Mouse (Mus musculus): Measurements from ENCODE around the gene Ugt1a6a. TPM values are rescaled to one million over a fixed set of nuclear protein-coding genes. Genes with fewer than 3 reads are reported as not detected.
"Not testable (repeated sequence)": the region's sequence is repeated elsewhere in the genome, so short reads cannot be mapped to it uniquely, and the experiment has no call there.

Gene Ugt1a6a
- polyA plus RNA-seq, 1 experiment from 2014 or later, result 2.8 TPM

DNA sequence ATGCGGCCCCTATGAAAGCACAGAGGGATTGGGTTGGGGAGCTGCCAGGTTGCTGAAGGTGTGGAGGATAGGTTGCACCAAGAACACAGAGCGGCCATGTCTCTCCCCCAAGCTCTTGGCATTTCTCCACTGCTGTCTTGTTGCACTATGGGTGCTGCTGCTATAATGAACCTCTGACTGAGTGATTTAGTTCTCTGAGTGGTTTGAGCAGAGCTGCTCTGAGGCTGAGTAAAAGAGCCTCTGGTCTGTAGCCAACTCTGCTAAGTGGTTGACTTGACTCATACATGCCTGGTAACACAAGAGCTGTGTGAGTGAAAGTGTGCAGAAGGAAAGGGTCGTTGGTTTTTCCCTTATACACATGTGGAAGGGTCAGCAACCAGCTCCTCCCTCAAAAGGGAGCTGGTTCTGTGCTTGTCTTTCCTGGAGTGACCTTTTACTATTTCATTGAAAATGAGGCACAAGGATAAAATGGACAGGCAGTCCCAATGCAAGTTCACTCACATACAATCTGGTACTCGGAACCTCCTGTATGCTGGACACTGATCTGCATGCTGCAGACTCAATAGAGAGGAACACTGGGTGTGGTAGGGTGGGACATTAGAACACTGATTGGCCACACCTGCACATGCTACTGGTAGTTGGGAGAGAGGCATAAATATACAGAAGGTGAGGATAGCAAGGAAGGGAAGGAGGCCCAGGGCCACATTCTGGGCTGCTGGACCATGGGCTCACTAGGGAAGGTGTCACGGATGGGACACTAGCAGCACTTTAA is 30.7 kb upstream of the Ugt1a6a start:
- WGBS, result 80% methylated on average over 4 of the region's 5 CpGs
- not testable (repeated sequence) for H3K4me3 ChIP-seq (replicated peaks; ENCODE audit: low read length); ATAC-seq

DNA sequence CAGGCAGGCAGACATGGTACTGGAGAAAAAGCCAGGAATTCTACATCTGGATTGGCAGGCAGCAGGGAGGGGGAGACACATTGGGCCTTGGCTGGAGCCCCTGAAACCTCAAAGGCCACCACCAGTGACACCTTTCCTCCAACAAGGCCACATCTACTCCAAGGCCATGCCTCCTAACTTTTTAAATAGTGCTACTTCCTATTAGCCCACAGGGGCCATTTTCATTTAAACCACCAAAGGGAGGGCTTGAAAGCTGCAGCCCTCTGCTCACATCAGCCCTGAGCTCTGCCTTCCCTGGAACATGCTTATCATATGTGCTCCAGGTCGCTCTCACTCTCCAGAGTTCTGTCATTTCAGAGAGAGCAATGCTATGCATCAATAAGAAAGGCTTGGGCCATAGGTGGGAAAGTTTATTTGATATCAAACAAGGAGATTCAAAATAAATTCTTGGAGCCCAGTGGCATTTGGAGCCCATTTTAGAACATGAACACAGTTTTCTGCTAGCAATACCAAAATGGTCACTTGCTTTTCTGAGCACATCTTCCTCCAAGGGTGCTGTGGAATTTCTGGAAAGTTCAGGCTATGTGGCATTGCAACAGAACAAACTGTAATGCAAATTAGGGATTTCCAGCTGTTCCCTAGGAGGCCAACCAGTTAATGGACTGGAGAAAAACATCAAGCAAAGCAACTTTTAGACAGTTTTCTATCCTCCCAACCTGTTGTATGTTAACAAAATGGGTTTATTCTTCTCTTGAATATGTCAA is 29.8 kb upstream of the Ugt1a6a start:
- 97% methylated on average over 1 of the region's 1 CpGs for WGBS
- no peak overlapping the region for H3K4me2 ChIP-seq (ENCODE audit: low read length)
- H3K4me1 ChIP-seq (replicated peaks; ENCODE audit: control insufficient read depth, insufficient read depth, low read length), result no peaks in the 10 kb centered on the region
- no peak overlapping the region for H3K27ac ChIP-seq (ENCODE audit: low read length)
- no peak overlapping the region for H3K9ac ChIP-seq (replicated peaks; ENCODE audit: low read depth, low read length)
- no peaks in the 10 kb centered on the region for H3K27me3 ChIP-seq (replicated peaks; ENCODE audit: control insufficient read depth, insufficient read depth, low read length)
- no peak overlapping the region for H3K4me3 ChIP-seq (replicated peaks; ENCODE audit: low read length)
- no peaks in the 10 kb centered on the region for H3K9me3 ChIP-seq (ENCODE audit: control insufficient read depth, low read length)
- no peaks in the 10 kb centered on the region for H3K36me3 ChIP-seq (ENCODE audit: control insufficient read depth, insufficient read depth)
- ATAC-seq, result no peak

More for the DNA sequence above, 30.7 kb upstream of the Ugt1a6a start:
- H3K27ac ChIP-seq (ENCODE audit: low read length); H3K9me3 ChIP-seq (ENCODE audit: control insufficient read depth, low read length); H3K4me1 ChIP-seq (replicated peaks; ENCODE audit: control insufficient read depth, insufficient read depth, low read length); H3K27me3 ChIP-seq (replicated peaks; ENCODE audit: control insufficient read depth, insufficient read depth, low read length); H3K36me3 ChIP-seq (ENCODE audit: control insufficient read depth, insufficient read depth); H3K9ac ChIP-seq (replicated peaks; ENCODE audit: low read depth, low read length); H3K4me2 ChIP-seq (ENCODE audit: low read length): not testable (repeated sequence)

DNA sequence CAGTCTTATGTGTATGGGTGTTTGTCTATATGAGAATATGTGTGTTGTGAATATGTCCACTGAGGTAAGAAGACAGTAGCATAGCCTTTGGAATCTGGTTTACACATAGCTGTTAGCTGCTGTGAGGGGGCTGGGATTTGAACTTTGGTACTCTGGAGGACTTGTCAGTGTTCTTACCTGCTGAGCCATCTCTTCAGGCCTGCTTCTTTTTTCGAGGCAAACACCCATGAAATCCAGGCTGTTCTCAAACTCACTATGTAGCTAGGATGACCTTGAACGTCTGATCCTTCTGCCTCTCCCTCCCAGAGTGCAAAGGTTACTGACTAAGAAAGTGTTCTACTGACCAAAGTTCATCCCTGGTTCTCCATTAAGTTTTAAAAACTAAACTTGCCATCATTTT is 29.0 kb upstream of the Ugt1a6a start:
- Histone ChIP-seq H3K4me2 (ENCODE audit: low read length) (no peak overlapping the region), H3K36me3 (ENCODE audit: control insufficient read depth, insufficient read depth) (no peaks in the 10 kb centered on the region), H3K4me1 (replicated peaks; ENCODE audit: control insufficient read depth, insufficient read depth, low read length) (no peaks in the 10 kb centered on the region), H3K9me3 (ENCODE audit: control insufficient read depth, low read length) (no peaks in the 10 kb centered on the region), H3K4me3 (replicated peaks; ENCODE audit: low read length) (no peak overlapping the region), H3K27ac (ENCODE audit: low read length) (no peak overlapping the region), H3K9ac (replicated peaks; ENCODE audit: low read depth, low read length) (no peak overlapping the region), H3K27me3 (replicated peaks; ENCODE audit: control insufficient read depth, insufficient read depth, low read length) (no peaks in the 10 kb centered on the region)
- WGBS, result 80% methylated on average over 2 of the region's 2 CpGs
- no peak for ATAC-seq

DNA sequence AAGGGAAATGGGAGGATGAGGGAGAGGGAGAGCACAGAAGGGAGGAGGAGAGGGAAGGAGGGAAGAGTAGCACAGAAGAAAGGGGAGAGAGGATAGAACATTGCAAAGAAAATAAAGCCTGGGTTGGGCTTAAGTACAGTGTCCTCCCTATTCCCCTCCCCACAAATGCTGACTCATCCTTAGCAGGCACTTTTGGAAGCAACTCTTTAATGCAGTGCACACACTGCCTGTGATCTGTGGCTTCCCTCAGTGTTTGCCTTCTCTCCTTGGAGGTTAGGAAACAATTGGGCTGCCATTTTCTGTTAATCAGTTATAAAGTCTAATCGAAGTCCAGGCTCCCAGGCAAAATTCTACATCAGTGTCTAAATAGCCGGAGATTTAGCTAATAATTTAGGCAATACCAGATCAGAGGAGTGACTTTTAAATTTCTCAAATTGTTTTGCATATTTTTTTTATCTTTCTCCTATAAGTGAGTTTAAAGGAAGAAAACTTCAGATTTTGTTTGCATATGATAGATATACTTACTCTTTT is 25.5 kb upstream of the Ugt1a6a start:
- WGBS, result 84% methylated on average over 2 of the region's 2 CpGs
- not testable (repeated sequence) for H3K4me2 ChIP-seq (ENCODE audit: low read length); H3K36me3 ChIP-seq (ENCODE audit: control insufficient read depth, insufficient read depth); H3K4me3 ChIP-seq (replicated peaks; ENCODE audit: low read length); H3K4me1 ChIP-seq (replicated peaks; ENCODE audit: control insufficient read depth, insufficient read depth, low read length); H3K27me3 ChIP-seq (replicated peaks; ENCODE audit: control insufficient read depth, insufficient read depth, low read length); H3K9me3 ChIP-seq (ENCODE audit: control insufficient read depth, low read length); H3K27ac ChIP-seq (ENCODE audit: low read length); H3K9ac ChIP-seq (replicated peaks; ENCODE audit: low read depth, low read length); ATAC-seq

DNA sequence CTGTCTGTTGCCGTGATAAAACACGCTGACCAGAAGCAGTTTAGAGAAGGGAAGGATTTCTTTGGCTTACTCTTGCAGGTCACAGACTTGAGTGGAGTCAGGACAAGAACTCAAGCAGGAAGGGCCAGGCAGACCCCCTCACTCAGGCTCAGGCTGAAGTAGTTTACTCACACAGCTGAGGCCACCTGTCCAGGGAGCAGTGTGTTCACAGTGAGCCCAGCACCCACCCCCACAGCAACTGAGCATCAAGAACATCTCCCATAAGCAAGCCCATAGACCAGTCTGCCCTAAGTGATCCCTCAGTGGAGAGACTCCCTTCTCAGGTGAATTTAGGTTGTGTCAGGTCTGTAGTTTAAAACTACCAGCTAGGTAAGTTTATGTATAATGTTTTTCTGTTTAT is 25.0 kb upstream of the Ugt1a6a start:
- H3K4me1 ChIP-seq (replicated peaks; ENCODE audit: control insufficient read depth, insufficient read depth, low read length); H3K9ac ChIP-seq (replicated peaks; ENCODE audit: low read depth, low read length); H3K4me2 ChIP-seq (ENCODE audit: low read length); H3K36me3 ChIP-seq (ENCODE audit: control insufficient read depth, insufficient read depth); H3K27ac ChIP-seq (ENCODE audit: low read length); ATAC-seq; H3K4me3 ChIP-seq (replicated peaks; ENCODE audit: low read length); H3K27me3 ChIP-seq (replicated peaks; ENCODE audit: control insufficient read depth, insufficient read depth, low read length); H3K9me3 ChIP-seq (ENCODE audit: control insufficient read depth, low read length): not testable (repeated sequence)
- WGBS, result 91% methylated on average over 2 of the region's 2 CpGs

DNA sequence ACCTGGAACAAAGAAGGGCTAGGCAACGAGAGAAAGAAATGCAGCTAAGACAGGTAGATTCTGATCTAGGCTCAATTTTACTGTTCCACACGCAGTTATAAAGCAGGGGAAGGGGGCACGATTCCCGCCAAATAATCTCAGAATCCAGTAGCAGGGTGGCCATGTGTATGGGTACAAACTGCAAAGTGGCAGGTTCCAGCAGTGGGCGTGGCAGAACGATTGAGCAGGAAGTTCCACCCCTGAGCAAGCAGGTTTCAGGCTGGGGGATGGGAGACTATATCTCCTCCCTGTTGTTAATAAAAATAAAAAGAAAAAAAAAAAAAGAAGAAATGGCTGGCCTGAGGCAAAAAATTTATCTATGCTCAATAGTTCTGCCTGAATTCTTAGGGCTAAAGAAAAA is 21.8 kb upstream of the Ugt1a6a start:
- not testable (repeated sequence) for H3K27me3 ChIP-seq (replicated peaks; ENCODE audit: control insufficient read depth, insufficient read depth, low read length); H3K9me3 ChIP-seq (ENCODE audit: control insufficient read depth, low read length); H3K4me2 ChIP-seq (ENCODE audit: low read length); H3K4me3 ChIP-seq (replicated peaks; ENCODE audit: low read length); H3K36me3 ChIP-seq (ENCODE audit: control insufficient read depth, insufficient read depth); H3K9ac ChIP-seq (replicated peaks; ENCODE audit: low read depth, low read length); H3K27ac ChIP-seq (ENCODE audit: low read length); ATAC-seq; H3K4me1 ChIP-seq (replicated peaks; ENCODE audit: control insufficient read depth, insufficient read depth, low read length)
- WGBS, result over 99% methylated on average over 6 of the region's 6 CpGs

DNA sequence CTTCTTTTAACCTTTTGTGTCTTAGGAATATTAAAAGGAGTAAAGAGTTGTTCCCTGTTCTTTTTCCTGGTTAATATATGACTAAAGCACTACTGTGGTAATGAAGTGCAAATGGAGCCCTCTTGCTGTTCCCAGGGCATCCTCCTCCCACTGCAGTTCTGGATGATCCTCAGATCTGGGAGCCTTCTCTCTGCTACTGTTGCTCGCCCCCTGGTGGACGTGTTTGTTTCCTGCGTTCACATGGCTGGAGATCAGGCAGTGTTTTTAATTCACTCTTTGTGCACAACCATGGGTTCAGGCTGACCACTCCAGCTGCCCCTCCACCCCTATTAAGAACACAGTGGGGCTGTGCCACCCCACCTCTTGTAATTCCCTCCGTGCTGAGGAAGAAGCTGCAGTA is 14.1 kb upstream of the Ugt1a6a start:
- not testable (repeated sequence) for H3K27ac ChIP-seq (ENCODE audit: low read length); ATAC-seq; H3K27me3 ChIP-seq (replicated peaks; ENCODE audit: control insufficient read depth, insufficient read depth, low read length); H3K9me3 ChIP-seq (ENCODE audit: control insufficient read depth, low read length); H3K4me3 ChIP-seq (replicated peaks; ENCODE audit: low read length); H3K9ac ChIP-seq (replicated peaks; ENCODE audit: low read depth, low read length); H3K4me2 ChIP-seq (ENCODE audit: low read length); H3K4me1 ChIP-seq (replicated peaks; ENCODE audit: control insufficient read depth, insufficient read depth, low read length); H3K36me3 ChIP-seq (ENCODE audit: control insufficient read depth, insufficient read depth)
- WGBS, result 13% methylated on average over 3 of the region's 4 CpGs

DNA sequence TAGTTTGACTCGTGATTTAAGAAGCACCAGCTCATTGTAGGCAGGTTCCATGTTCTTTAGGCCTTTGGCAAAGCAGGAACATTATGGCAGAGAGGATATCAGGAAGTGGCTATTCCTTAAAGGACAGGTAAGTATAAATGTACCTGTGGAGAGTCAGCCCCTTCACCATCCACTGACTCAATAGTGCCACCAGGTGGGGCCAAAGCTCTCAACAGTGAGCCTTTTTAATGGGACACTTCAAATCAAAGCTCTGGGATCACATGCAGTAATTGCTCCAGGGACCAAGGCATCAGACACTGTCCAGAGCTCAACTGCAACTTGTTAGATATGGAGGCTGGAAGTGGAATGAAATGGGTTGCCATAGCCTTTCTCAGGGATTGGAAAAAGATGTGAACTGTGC is 13.1 kb upstream of the Ugt1a6a start:
- H3K4me1 ChIP-seq (replicated peaks; ENCODE audit: control insufficient read depth, insufficient read depth, low read length); H3K27me3 ChIP-seq (replicated peaks; ENCODE audit: control insufficient read depth, insufficient read depth, low read length); H3K4me2 ChIP-seq (ENCODE audit: low read length); ATAC-seq; H3K36me3 ChIP-seq (ENCODE audit: control insufficient read depth, insufficient read depth); H3K27ac ChIP-seq (ENCODE audit: low read length); H3K4me3 ChIP-seq (replicated peaks; ENCODE audit: low read length); H3K9me3 ChIP-seq (ENCODE audit: control insufficient read depth, low read length); H3K9ac ChIP-seq (replicated peaks; ENCODE audit: low read depth, low read length): not testable (repeated sequence)
- WGBS, result no CpG with 5 or more reads among the region's 1 CpGs

DNA sequence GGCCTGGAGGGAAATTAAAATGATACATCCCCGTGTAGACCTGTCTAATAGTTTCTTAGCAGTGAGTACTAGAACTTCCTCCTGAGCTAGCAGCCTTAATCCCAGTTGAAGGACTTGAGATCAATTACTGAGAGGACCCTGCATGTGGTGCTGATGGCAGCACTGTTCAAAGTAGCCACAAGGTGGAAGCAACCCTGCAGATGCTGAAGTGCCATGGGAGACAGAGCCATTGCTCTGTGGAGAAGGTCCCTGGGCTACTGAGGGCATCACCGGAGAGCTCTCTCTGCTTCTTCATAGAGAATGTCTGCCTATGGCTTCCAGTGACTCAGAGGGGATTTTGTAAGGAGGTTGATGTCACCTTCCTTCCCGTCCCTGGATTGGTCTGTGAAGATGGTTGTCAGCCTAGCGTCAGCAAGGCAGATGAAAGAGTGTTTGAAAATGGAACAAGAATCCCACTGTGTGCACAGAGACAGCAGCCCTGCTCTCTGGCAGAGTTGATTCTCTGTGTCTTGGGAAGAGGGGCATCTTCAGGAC is 8.7 kb upstream of the Ugt1a6a start:
- 80% methylated on average over 2 of the region's 4 CpGs for WGBS
- not testable (repeated sequence) for H3K27ac ChIP-seq (ENCODE audit: low read length); H3K36me3 ChIP-seq (ENCODE audit: control insufficient read depth, insufficient read depth); H3K4me3 ChIP-seq (replicated peaks; ENCODE audit: low read length); H3K9me3 ChIP-seq (ENCODE audit: control insufficient read depth, low read length); H3K4me1 ChIP-seq (replicated peaks; ENCODE audit: control insufficient read depth, insufficient read depth, low read length); H3K9ac ChIP-seq (replicated peaks; ENCODE audit: low read depth, low read length); ATAC-seq; H3K4me2 ChIP-seq (ENCODE audit: low read length); H3K27me3 ChIP-seq (replicated peaks; ENCODE audit: control insufficient read depth, insufficient read depth, low read length)

All from forebrain, embryonic 16.5 days (tissue).